Mouse (Mus musculus): Measurements from ENCODE around the gene Trmt112.

Trmt112 gene

DNA sequence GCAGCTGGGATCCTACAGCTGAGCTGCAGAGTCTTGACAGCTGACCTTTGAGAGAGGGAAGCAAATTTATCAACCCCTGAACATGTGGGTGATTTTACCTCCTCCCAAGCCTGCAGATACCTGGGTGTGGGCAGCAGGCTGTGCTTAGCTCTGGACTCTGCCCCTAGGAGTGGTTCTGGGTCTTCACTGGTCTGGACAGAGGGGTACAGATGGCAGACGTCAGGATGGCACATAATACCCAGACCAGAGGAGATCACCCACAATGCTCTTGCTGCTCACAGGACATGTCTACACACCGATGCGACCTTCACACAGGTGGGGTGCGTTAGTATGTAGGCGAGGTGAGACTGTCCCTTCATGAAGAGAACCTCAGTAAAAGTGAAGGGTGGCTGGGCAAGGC is 40.0 kb downstream of the Trmt112 start:
- DNase-seq (ENCODE audit: low spot score) = no peak

DNA sequence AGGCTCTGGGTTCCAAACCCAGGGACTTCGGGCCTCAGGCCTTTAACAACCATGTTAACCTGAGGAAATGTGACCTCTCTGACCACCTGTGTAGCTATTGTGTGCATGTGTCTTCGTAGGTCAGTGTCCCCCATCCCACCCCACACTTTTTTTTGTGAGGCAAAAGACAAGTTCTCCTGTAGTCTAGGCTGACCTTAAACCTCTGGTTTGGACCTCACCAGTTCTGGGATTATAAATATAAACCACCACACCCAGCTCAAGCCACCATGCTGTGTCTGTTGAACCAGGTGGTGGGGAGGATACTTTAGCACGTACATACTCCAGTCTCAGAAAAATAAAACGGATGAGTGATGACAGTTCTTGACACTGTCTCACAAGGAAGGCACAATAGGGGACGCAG is 40.5 kb downstream of the Trmt112 start:
- no peak for DNase-seq (ENCODE audit: low spot score)

- DNase-seq (ENCODE audit: low spot score) = peak; percentile 63
Measured at GRCm38 (mm10) chr19:6950613-6951153, 41.2 kb downstream of the Trmt112 start.

DNA sequence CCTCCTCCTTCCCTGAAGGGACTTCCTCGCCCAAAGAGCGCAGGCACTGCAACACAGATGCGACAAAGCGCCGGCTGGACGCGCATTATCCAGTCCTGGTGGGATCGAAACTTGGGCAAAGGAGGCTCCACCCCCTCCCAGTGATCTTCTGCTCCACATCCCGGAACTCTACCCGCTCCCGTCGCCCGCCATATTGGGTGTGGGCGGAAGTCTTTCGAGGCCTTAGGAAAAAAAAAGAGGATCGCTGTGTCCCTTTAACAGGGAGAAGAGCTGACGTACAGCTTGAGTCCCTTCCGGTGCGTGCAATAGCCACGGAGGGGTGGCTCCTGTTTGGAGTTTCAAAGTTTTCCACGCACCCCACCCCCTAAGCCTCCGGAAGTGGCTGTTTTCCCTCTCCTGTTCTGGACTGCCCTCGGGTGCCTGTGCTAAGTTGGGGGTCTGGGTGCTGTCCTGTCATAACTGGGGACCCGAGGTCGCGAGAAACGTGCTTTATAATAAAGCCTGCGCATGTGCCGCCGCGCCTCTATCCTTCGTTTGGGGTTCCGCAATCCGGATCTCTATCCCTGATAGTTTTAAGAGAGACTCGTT is 42.0 kb downstream of the Trmt112 start:
- DNase-seq (ENCODE audit: low spot score) = peak; percentile 92

DNA sequence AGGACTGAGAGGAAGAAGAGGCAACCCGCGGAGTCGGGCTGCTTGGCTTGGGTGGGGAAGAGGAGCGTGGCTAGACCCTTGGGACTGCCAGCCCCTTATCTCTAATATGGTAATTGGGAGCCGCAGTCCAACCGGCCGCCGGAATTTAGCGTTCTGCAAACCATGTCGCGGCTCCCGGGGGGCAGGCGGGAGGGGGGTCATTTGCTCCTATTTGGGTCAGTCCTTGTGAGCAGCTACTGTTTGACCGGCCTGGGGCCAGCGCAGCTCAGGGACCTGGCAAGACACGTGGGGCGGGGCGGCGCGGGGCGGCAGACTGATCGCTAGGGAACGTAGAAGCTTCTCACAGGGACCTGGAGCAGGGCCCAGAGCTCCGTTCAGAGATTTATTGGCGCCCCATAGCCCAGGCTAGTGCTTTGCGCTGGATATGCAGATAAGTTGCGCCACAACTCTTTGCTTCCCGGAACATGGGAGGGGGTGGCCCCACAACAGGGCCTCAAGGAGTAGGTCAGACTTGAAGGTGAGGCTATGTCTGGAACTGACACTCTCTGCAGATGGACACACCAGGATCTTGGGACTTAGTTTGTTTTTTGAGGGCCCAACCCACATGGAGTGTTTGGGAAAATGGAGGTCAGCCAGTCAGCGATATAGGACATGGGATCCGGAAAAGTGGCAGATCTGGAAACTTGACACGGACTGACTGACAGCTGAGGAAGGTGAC is 42.7 kb downstream of the Trmt112 start:
- peak; percentile 85 for DNase-seq (ENCODE audit: low spot score)

GRCm38 (mm10) chr19:6952712-6953037 is 43.2 kb downstream of the Trmt112 start:
- peak; percentile 84 for DNase-seq (ENCODE audit: low spot score)

- DNase-seq (ENCODE audit: low spot score) = peak; percentile 69
Measured at GRCm38 (mm10) chr19:6954046-6954445, 44.5 kb downstream of the Trmt112 start.

DNA sequence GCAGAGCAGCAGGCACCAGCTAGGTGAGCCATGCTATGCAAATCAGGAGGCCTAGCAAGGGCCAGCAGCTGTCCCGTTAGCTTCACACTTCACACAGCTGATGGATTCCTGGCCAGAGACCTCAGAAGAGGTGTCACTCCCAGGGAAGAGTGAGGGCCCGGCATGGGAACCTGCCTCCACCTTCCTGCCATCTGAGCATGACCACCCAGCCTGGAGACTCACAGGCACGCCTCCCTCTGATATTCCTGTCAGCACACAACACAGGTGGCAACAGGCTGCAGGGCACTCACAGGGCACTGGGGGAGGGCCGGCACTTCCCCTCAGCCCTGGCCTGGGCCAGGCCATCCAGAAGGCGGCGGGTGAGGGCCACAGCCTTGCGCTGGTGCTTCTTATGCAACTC is 45.9 kb downstream of the Trmt112 start:
- no peak for DNase-seq (ENCODE audit: low spot score)

DNA sequence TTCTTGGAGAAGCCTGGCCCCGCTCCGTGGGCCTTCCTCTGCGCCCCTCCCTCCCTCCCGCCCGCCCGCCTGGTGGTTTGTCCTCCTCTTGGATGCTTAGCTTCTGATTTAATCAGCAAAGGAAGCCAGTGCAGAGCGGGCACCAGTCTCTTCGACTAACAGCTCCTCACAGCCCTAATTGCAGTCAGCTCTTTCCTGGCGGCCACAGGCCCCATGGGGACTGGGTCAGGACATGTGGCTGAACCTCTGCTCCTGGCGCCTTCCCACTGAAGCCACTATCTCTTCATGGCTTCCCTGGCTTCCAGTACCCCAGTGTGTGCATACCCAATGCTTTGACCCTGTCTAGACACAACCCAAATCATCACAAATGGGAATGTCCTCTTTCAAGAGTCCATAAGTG is 47.0 kb downstream of the Trmt112 start:
- DNase-seq (ENCODE audit: low spot score) = no peak
